Mouse (Mus musculus): ENCODE data around the gene Efcab1. TPM values are rescaled to one million over a fixed set of nuclear protein-coding genes. Genes with fewer than 3 reads are reported as not detected.

The Efcab1 gene
- 12.8 TPM for polyA plus RNA-seq (2014; fragmentation: Illumina TruSeq; extraction: RNeasy Lipid Tissue Mini Kit (QIAGEN cat#74804); ENCODE audit: low read depth, low replicate concordance)

DNA sequence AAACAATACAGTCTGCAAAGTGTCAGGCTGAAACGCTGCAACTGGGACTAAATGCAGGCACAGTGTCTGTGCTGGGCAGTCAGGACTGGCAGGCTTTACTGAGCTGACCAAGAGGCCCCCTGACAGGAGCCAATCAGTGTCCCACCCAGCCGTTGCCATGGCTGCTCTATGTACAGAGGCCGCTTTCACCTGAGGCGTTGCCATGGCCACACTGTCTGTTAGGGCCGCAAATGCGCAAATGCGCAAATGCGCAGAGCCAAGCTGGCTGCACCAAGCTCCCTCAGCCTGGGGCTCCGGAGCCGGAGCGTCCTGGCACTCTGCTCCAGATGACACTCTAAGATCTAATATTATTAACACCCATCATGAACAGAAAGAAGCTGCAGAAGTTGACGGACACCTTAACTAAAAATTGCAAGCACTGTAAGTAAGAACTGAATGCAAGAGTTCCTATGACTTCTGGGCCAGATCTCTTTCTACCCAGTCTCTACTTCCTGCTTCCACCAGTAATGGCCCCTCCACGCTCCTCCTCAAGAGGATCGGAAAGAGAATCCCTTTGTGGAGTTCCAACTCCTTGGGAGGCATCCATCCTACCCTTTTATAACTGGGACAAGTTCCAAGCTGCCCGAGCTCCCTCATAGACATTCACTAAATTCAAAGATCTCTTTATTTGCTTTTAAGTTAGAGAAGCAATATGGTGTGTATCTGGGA lies at the start of gene Efcab1:
Gene Efcab1, plus strand, starts transcription at position 214 of the 708 bp plus-strand sequence.

Measured in adrenal gland, adult 10 weeks (tissue).